Mouse (Mus musculus): ENCODE measurements around the gene Myh7. TPM values are rescaled to one million over a fixed set of nuclear protein-coding genes. Genes with fewer than 3 reads are reported as not detected.
"Not testable (repeated sequence)": the region's sequence is repeated elsewhere in the genome, so short reads cannot be mapped to it uniquely, and the experiment has no call there.

Gene Myh7
- total RNA-seq (2014; rRNA removed; ENCODE audit: low replicate concordance), result 4,273 and 4,731 TPM in 2 replicates
- 1,026 and 1,537 TPM in 2 replicates for polyA plus RNA-seq (2015; fragmentation: Nextera tagmentation; extraction: Ambion mirVana)

GRCm38 (mm10) chr14:54994136-54994868 lies at the start of gene Myh7:
Myh7 (minus strand) TSS chr14:54994626.
- peak within 1 kb of the TSS; percentile 62 for H3K4me2 ChIP-seq (ENCODE audit: low read depth, low read length)
- peak; percentile 87 for DNase-seq (ENCODE audit: low spot score)
- no peak for TF ChIP-seq CTCF (IDR thresholded peaks at IDR 0.05; ENCODE audit: low read depth)
- TF ChIP-seq EP300 (IDR thresholded peaks at IDR 0.05; ENCODE audit: low read depth), result peak; percentile 71; the same call in 1 of the 2 replicates
- ATAC-seq (ENCODE audit: insufficient read depth, low read depth), result peak; percentile 57
- peak within 1 kb of the TSS; percentile 99 for H3K27ac ChIP-seq (ENCODE audit: low read depth)
- no peaks in the 10 kb centered on the region for H3K27me3 ChIP-seq (ENCODE audit: control insufficient read depth, insufficient read depth, low read length)
- H3K9ac ChIP-seq (replicated peaks; ENCODE audit: low read depth, low read length), result peak within 1 kb of the TSS; percentile 67
- H3K36me3 ChIP-seq (replicated peaks; ENCODE audit: control insufficient read depth, insufficient read depth, low read length), result peaks cover 25% of the 10 kb centered on the region
- H3K4me1 ChIP-seq (ENCODE audit: control insufficient read depth, insufficient read depth), result peaks cover 19% of the 10 kb centered on the region; the same call in 1 of the 2 replicates
- 15% methylated on average over 11 of the region's 11 CpGs for WGBS
- H3K9me3 ChIP-seq (replicated peaks; ENCODE audit: control insufficient read depth, low read length), result no peaks in the 10 kb centered on the region
- H3K4me3 ChIP-seq (ENCODE audit: low read depth, low read length), result peak within 1 kb of the TSS; percentile 46

GRCm38 (mm10) chr14:55043694-55044093 lies 49.3 kb upstream of the Myh7 start:
- H3K4me1 ChIP-seq (ENCODE audit: control insufficient read depth, insufficient read depth); H3K9me3 ChIP-seq (replicated peaks; ENCODE audit: control insufficient read depth, low read length); DNase-seq (ENCODE audit: low spot score); H3K4me3 ChIP-seq (ENCODE audit: low read depth, low read length); ATAC-seq (ENCODE audit: insufficient read depth, low read depth); H3K27ac ChIP-seq (ENCODE audit: low read depth); H3K4me2 ChIP-seq (ENCODE audit: low read depth, low read length); H3K9ac ChIP-seq (replicated peaks; ENCODE audit: low read depth, low read length); H3K27me3 ChIP-seq (ENCODE audit: control insufficient read depth, insufficient read depth, low read length); H3K36me3 ChIP-seq (replicated peaks; ENCODE audit: control insufficient read depth, insufficient read depth, low read length): not testable (repeated sequence)
- no CpG with 5 or more reads among the region's 2 CpGs for WGBS

GRCm38 (mm10) chr14:55032695-55033225 lies 38.3 kb upstream of the Myh7 start:
- WGBS, result 43% methylated on average over 19 of the region's 19 CpGs

GRCm38 (mm10) chr14:55029034-55029698 lies 34.7 kb upstream of the Myh7 start:
- 9% methylated on average over 11 of the region's 11 CpGs for WGBS
- H3K4me1 ChIP-seq (ENCODE audit: control insufficient read depth, insufficient read depth), result no peaks in the 10 kb centered on the region
- H3K4me3 ChIP-seq (ENCODE audit: low read depth, low read length), result no peak overlapping the region
- H3K27ac ChIP-seq (ENCODE audit: low read depth), result no peak overlapping the region
- no peak overlapping the region for H3K9ac ChIP-seq (replicated peaks; ENCODE audit: low read depth, low read length)
- DNase-seq (ENCODE audit: low spot score), result no peak
- H3K4me2 ChIP-seq (ENCODE audit: low read depth, low read length), result no peak overlapping the region
- TF ChIP-seq EP300 (IDR thresholded peaks at IDR 0.05; ENCODE audit: low read depth) (no peak), CTCF (IDR thresholded peaks at IDR 0.05; ENCODE audit: low read depth) (peak; percentile 41)
- peaks cover 14% of the 10 kb centered on the region for H3K36me3 ChIP-seq (replicated peaks; ENCODE audit: control insufficient read depth, insufficient read depth, low read length)
- no peaks in the 10 kb centered on the region for H3K27me3 ChIP-seq (ENCODE audit: control insufficient read depth, insufficient read depth, low read length)
- no peak for ATAC-seq (ENCODE audit: insufficient read depth, low read depth)
- no peaks in the 10 kb centered on the region for H3K9me3 ChIP-seq (replicated peaks; ENCODE audit: control insufficient read depth, low read length)

More at GRCm38 (mm10) chr14:55032695-55033225, 38.3 kb upstream of the Myh7 start:
- no peak overlapping the region for H3K27ac ChIP-seq (ENCODE audit: low read depth)
- H3K27me3 ChIP-seq (ENCODE audit: control insufficient read depth, insufficient read depth, low read length), result no peaks in the 10 kb centered on the region
- no peak overlapping the region for H3K9ac ChIP-seq (replicated peaks; ENCODE audit: low read depth, low read length)
- no peaks in the 10 kb centered on the region for H3K9me3 ChIP-seq (replicated peaks; ENCODE audit: control insufficient read depth, low read length)
- H3K4me1 ChIP-seq (ENCODE audit: control insufficient read depth, insufficient read depth), result no peaks in the 10 kb centered on the region
- TF ChIP-seq CTCF (IDR thresholded peaks at IDR 0.05; ENCODE audit: low read depth) (no peak), EP300 (IDR thresholded peaks at IDR 0.05; ENCODE audit: low read depth) (no peak)
- no peak overlapping the region for H3K4me2 ChIP-seq (ENCODE audit: low read depth, low read length)
- no peak for DNase-seq (ENCODE audit: low spot score)
- no peaks in the 10 kb centered on the region for H3K36me3 ChIP-seq (replicated peaks; ENCODE audit: control insufficient read depth, insufficient read depth, low read length)
- no peak for ATAC-seq (ENCODE audit: insufficient read depth, low read depth)
- no peak overlapping the region for H3K4me3 ChIP-seq (ENCODE audit: low read depth, low read length)

- no peak overlapping the region for H3K9ac ChIP-seq (replicated peaks; ENCODE audit: low read depth, low read length)
- H3K9me3 ChIP-seq (replicated peaks; ENCODE audit: control insufficient read depth, low read length), result no peaks in the 10 kb centered on the region
- no peak for DNase-seq (ENCODE audit: low spot score)
- no peak overlapping the region for H3K4me3 ChIP-seq (ENCODE audit: low read depth, low read length)
- H3K36me3 ChIP-seq (replicated peaks; ENCODE audit: control insufficient read depth, insufficient read depth, low read length), result peaks cover 22% of the 10 kb centered on the region
- TF ChIP-seq CTCF (IDR thresholded peaks at IDR 0.05; ENCODE audit: low read depth) (no peak), EP300 (IDR thresholded peaks at IDR 0.05; ENCODE audit: low read depth) (no peak)
- H3K4me2 ChIP-seq (ENCODE audit: low read depth, low read length), result no peak overlapping the region
- no peak overlapping the region for H3K27ac ChIP-seq (ENCODE audit: low read depth)
- 17% methylated on average over 5 of the region's 5 CpGs for WGBS
- no peaks in the 10 kb centered on the region for H3K4me1 ChIP-seq (ENCODE audit: control insufficient read depth, insufficient read depth)
- no peak for ATAC-seq (ENCODE audit: insufficient read depth, low read depth)
- no peaks in the 10 kb centered on the region for H3K27me3 ChIP-seq (ENCODE audit: control insufficient read depth, insufficient read depth, low read length)
Measured at GRCm38 (mm10) chr14:55028333-55028835, 34.0 kb upstream of the Myh7 start.

All from heart, postnatal 0 days (tissue).